Comparison of ENCODE assay signal across 8 mouse cellular contexts in the genomic region with DNA sequence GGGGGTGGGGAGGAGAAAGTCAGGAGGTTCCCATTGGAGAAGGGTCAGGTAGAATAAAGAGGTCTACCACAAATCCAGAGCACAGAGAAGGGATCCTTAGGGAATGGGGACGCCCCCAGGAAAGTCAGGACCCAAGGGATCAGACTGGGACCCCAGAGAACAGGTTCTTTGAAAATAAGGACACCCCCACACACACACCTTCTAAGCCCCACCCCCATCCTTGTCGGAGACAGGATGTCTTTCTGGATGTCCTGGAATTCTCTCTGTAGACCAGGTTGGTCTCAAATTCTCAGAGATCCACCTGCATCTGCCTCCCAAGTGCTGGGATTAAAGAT. TPM values are rescaled to one million over a fixed set of nuclear protein-coding genes. Genes with fewer than 3 reads are reported as not detected.
DNase-seq lines count a peak whose midpoint lies in the region; ATAC-seq lines count a peak whose summit lies in the region.

No protein-coding gene starts in this region.

- no peak for DNase-seq in kidney, adult 18-20 months
- DNase-seq in layer of hippocampus, adult 9-11 months, result no peak
- no peak for DNase-seq in adrenal gland, postnatal 36 days
- no peak for DNase-seq in c-Kit-positive CD71-positive TER-119-positive erythroid progenitor cells, embryonic 14.5 days (ENCODE audit: low spot score)

- peaks cover 51% of the 10 kb centered on the region for H3K79me2 ChIP-seq in macrophage (ENCODE audit: inconsistent target)

- peak overlapping the region; percentile 78; the same call in 1 of the 2 replicates for H3K4me3 ChIP-seq in kidney, embryonic 14.5 days (ENCODE audit: low read length)
- H3K4me3 ChIP-seq in brown adipose tissue, adult 24 weeks (ENCODE audit: insufficient read depth, low read depth, low read length), result 0 out of 2 replicates have a peak overlapping the region, but pooled peaks have one; percentile 2
- H3K4me3 ChIP-seq in forebrain, embryonic 16.5 days (replicated peaks; ENCODE audit: low read length), result no peak overlapping the region
- peak overlapping the region; percentile 61 for H3K4me3 ChIP-seq in macrophage (ENCODE audit: inconsistent target)

- peak overlapping the region; percentile 65 for H3K4me2 ChIP-seq in kidney, embryonic 14.5 days (replicated peaks; ENCODE audit: low read depth, low read length)
- H3K4me2 ChIP-seq in forebrain, embryonic 16.5 days (ENCODE audit: low read length), result peak overlapping the region; percentile 66; the same call in 1 of the 2 replicates

- H3K27me3 ChIP-seq in kidney, embryonic 14.5 days (ENCODE audit: control insufficient read depth, insufficient read depth, low read length), result no peaks in the 10 kb centered on the region
- H3K27me3 ChIP-seq in forebrain, embryonic 16.5 days (replicated peaks; ENCODE audit: control insufficient read depth, insufficient read depth, low read length), result no peaks in the 10 kb centered on the region

- peaks cover 13% of the 10 kb centered on the region; the same call in 1 of the 2 replicates for H3K36me3 ChIP-seq in kidney, embryonic 14.5 days (ENCODE audit: control insufficient read depth, insufficient read depth, low read length)
- H3K36me3 ChIP-seq in forebrain, embryonic 16.5 days (ENCODE audit: control insufficient read depth, insufficient read depth), result no peaks in the 10 kb centered on the region; the same call in 1 of the 2 replicates
- H3K36me3 ChIP-seq in macrophage (ENCODE audit: inconsistent target), result peaks cover 12% of the 10 kb centered on the region; the same call in 1 of the 2 replicates

- no peak for ATAC-seq in kidney, embryonic 14.5 days (ENCODE audit: low FRiP score, low TSS enrichment)
- no peak for ATAC-seq in forebrain, embryonic 16.5 days

- 83% methylated on average over 2 of the region's 2 CpGs for WGBS in kidney, embryonic 14.5 days
- 92% methylated on average over 2 of the region's 2 CpGs for WGBS in forebrain, embryonic 16.5 days
- 87% methylated on average over 2 of the region's 2 CpGs for WGBS in macrophage (ENCODE audit: missing documents)

- H3K9ac ChIP-seq in kidney, embryonic 14.5 days (ENCODE audit: low read depth, low read length), result no peak overlapping the region
- H3K9ac ChIP-seq in forebrain, embryonic 16.5 days (replicated peaks; ENCODE audit: low read depth, low read length), result no peak overlapping the region

- H3K4me1 ChIP-seq in kidney, embryonic 14.5 days (ENCODE audit: control insufficient read depth, insufficient read depth, low read length), result peaks cover 27% of the 10 kb centered on the region
- H3K4me1 ChIP-seq in brown adipose tissue, adult 24 weeks (ENCODE audit: control insufficient read depth, insufficient read depth, insufficient read length, low read length), result peaks cover 12% of the 10 kb centered on the region
- peaks cover 30% of the 10 kb centered on the region for H3K4me1 ChIP-seq in forebrain, embryonic 16.5 days (replicated peaks; ENCODE audit: control insufficient read depth, insufficient read depth, low read length)

- no peaks in the 10 kb centered on the region for H3K9me3 ChIP-seq in kidney, embryonic 14.5 days (ENCODE audit: control insufficient read depth, low read length)
- H3K9me3 ChIP-seq in forebrain, embryonic 16.5 days (ENCODE audit: control insufficient read depth, low read length), result no peaks in the 10 kb centered on the region

- H3K27ac ChIP-seq in kidney, embryonic 14.5 days (ENCODE audit: low read depth, low read length), result no peak overlapping the region
- no peak overlapping the region for H3K27ac ChIP-seq in brown adipose tissue, adult 24 weeks (replicated peaks; ENCODE audit: low read depth, low read length)
- H3K27ac ChIP-seq in forebrain, embryonic 16.5 days (ENCODE audit: low read length), result no peak overlapping the region
- H3K27ac ChIP-seq in macrophage, result peak overlapping the region; percentile 84

RNA-seq across cellular contexts. Expression of a gene that starts 1.5 kb away (rescaled TPM):
- 15.3 and 18.6 TPM in 2 replicates for polyA plus RNA-seq in kidney, embryonic 14.5 days (2014; fragmentation: Nextera tagmentation; extraction: Ambion mirVana)
- 10.9 and 16.2 TPM in 2 replicates for polyA plus RNA-seq in brown adipose tissue, adult 24 weeks (2012; ENCODE audit: insufficient read depth, insufficient read length, missing spikeins)
- polyA plus RNA-seq in forebrain, embryonic 16.5 days (2015; fragmentation: Nextera tagmentation; extraction: Ambion mirVana), result 18.3 and 20.1 TPM in 2 replicates
- total RNA-seq in macrophage (2018; cell fraction: chromatin; rRNA removed), result 100 to 1,000 TPM in 23 of 26 experiments, 10 to 100 TPM in 3; 86.2 to 201 (median 143) TPM
- total RNA-seq in macrophage (2018; cell fraction: cytosol; rRNA removed), result 10 to 100 TPM; 19.2 to 38.5 (median 29.8) TPM
- 100 to 1,000 TPM in 4 of 26 experiments, 10 to 100 TPM in 22; 43.4 to 123 (median 71.4) TPM for total RNA-seq in macrophage (2018; cell fraction: nucleus; rRNA removed)
- 26.4 to 51.5 TPM (median 40.3 TPM) in 3 replicates for polyA plus RNA-seq in macrophage (2018)
- 10 to 100 TPM; 24.8 to 32.2 TPM for total RNA-seq in adrenal gland, postnatal 36 days (2021)

RNA-seq across cellular contexts. Expression of a gene that starts 1.9 kb away (rescaled TPM):
- polyA plus RNA-seq in kidney, embryonic 14.5 days (2014; fragmentation: Nextera tagmentation; extraction: Ambion mirVana), result 45.3 and 56.2 TPM in 2 replicates
- polyA plus RNA-seq in brown adipose tissue, adult 24 weeks (2012; ENCODE audit: insufficient read depth, insufficient read length, missing spikeins), result 11.1 and 13.5 TPM in 2 replicates
- polyA plus RNA-seq in forebrain, embryonic 16.5 days (2015; fragmentation: Nextera tagmentation; extraction: Ambion mirVana), result 85.1 and 97.7 TPM in 2 replicates
- total RNA-seq in macrophage (2018; cell fraction: chromatin; rRNA removed), result 10 to 100 TPM in 1 of 26 experiments, 1 to 10 TPM in 20, under 1 TPM in 4, not detected in 1; 0.66 to 10.1 (median 2.3) TPM
- 10 to 100 TPM in 23 of 26 experiments, 1 to 10 TPM in 3; 7.1 to 20.2 (median 15.3) TPM for total RNA-seq in macrophage (2018; cell fraction: cytosol; rRNA removed)
- total RNA-seq in macrophage (2018; cell fraction: nucleus; rRNA removed), result 10 to 100 TPM in 7 of 26 experiments, 1 to 10 TPM in 19; 3.1 to 18.0 (median 7.2) TPM
- 6.1 to 12.6 TPM (median 9.8 TPM) in 3 replicates for polyA plus RNA-seq in macrophage (2018)
- 10 to 100 TPM; 14.2 to 16.0 TPM for total RNA-seq in adrenal gland, postnatal 36 days (2021)

RNA-seq across cellular contexts. Expression of a gene that starts 22.8 kb away (rescaled TPM):
- polyA plus RNA-seq in kidney, embryonic 14.5 days (2014; fragmentation: Nextera tagmentation; extraction: Ambion mirVana), result 33.7 and 36.0 TPM in 2 replicates
- not detected in 2 replicates for polyA plus RNA-seq in brown adipose tissue, adult 24 weeks (2012; ENCODE audit: insufficient read depth, insufficient read length, missing spikeins)
- polyA plus RNA-seq in forebrain, embryonic 16.5 days (2015; fragmentation: Nextera tagmentation; extraction: Ambion mirVana), result 1.8 and 2.9 TPM in 2 replicates
- total RNA-seq in macrophage (2018; cell fraction: chromatin; rRNA removed), result under 1 TPM in 1 of 26 experiments, not detected in 25; 0.30 TPM
- under 1 TPM in 4 of 26 experiments, not detected in 22; 0.04 to 0.17 (median 0.10) TPM for total RNA-seq in macrophage (2018; cell fraction: cytosol; rRNA removed)
- under 1 TPM in 4 of 26 experiments, not detected in 22; 0.22 to 0.47 (median 0.32) TPM for total RNA-seq in macrophage (2018; cell fraction: nucleus; rRNA removed)
- not detected in 3 replicates for polyA plus RNA-seq in macrophage (2018)
- not detected for total RNA-seq in adrenal gland, postnatal 36 days (2021)

RNA-seq across cellular contexts. Expression of a gene that starts 24.2 kb away (rescaled TPM):
- 35.5 and 43.7 TPM in 2 replicates for polyA plus RNA-seq in kidney, embryonic 14.5 days (2014; fragmentation: Nextera tagmentation; extraction: Ambion mirVana)
- 23.5 and 23.7 TPM in 2 replicates for polyA plus RNA-seq in brown adipose tissue, adult 24 weeks (2012; ENCODE audit: insufficient read depth, insufficient read length, missing spikeins)
- polyA plus RNA-seq in forebrain, embryonic 16.5 days (2015; fragmentation: Nextera tagmentation; extraction: Ambion mirVana), result 47.6 and 51.8 TPM in 2 replicates
- total RNA-seq in macrophage (2018; cell fraction: chromatin; rRNA removed), result 10 to 100 TPM; 13.3 to 67.7 (median 37.2) TPM
- 10 to 100 TPM in 25 of 26 experiments, 1 to 10 TPM in 1; 9.9 to 21.9 (median 15.1) TPM for total RNA-seq in macrophage (2018; cell fraction: cytosol; rRNA removed)
- total RNA-seq in macrophage (2018; cell fraction: nucleus; rRNA removed), result 10 to 100 TPM; 10.5 to 54.0 (median 24.5) TPM
- polyA plus RNA-seq in macrophage (2018), result 4.0 to 14.4 TPM (median 12.6 TPM) in 3 replicates
- 10 to 100 TPM; 39.1 to 39.5 TPM for total RNA-seq in adrenal gland, postnatal 36 days (2021)

RNA-seq across cellular contexts. Expression of a gene that starts 31.2 kb away (rescaled TPM):
- polyA plus RNA-seq in kidney, embryonic 14.5 days (2014; fragmentation: Nextera tagmentation; extraction: Ambion mirVana), result 46.2 and 80.5 TPM in 2 replicates
- 9.0 and 9.6 TPM in 2 replicates for polyA plus RNA-seq in brown adipose tissue, adult 24 weeks (2012; ENCODE audit: insufficient read depth, insufficient read length, missing spikeins)
- 86.2 and 88.7 TPM in 2 replicates for polyA plus RNA-seq in forebrain, embryonic 16.5 days (2015; fragmentation: Nextera tagmentation; extraction: Ambion mirVana)
- total RNA-seq in macrophage (2018; cell fraction: chromatin; rRNA removed), result 100 to 1,000 TPM in 1 of 26 experiments, 10 to 100 TPM in 25; 25.2 to 101 (median 61.2) TPM
- 10 to 100 TPM; 27.4 to 55.5 (median 40.7) TPM for total RNA-seq in macrophage (2018; cell fraction: cytosol; rRNA removed)
- total RNA-seq in macrophage (2018; cell fraction: nucleus; rRNA removed), result 100 to 1,000 TPM in 1 of 26 experiments, 10 to 100 TPM in 25; 42.5 to 101 (median 72.8) TPM
- polyA plus RNA-seq in macrophage (2018), result 23.3 to 39.4 TPM (median 32.8 TPM) in 3 replicates
- 10 to 100 TPM; 35.2 to 54.2 TPM for total RNA-seq in adrenal gland, postnatal 36 days (2021)
